Mouse (Mus musculus) adrenal gland, postnatal 14 days (tissue): ENCODE measurements around the gene Ano10. TPM values are rescaled to one million over a fixed set of nuclear protein-coding genes. Genes with fewer than 3 reads are reported as not detected.
"Not testable (repeated sequence)": the region's sequence is repeated elsewhere in the genome, so short reads cannot be mapped to it uniquely, and the experiment has no call there.

Experiments
- DNase-seq: peaks from one replicate; pipeline ENCODE4 v3.0.0; 2021; ENCODE audit warnings: mixed read lengths
- long read RNA-seq, 2 experiments: library from polyadenylated mRNA; stranded (forward); transcript quantifications; one replicate each; pipeline ENCODE4 v2.0.0; 2021
- total RNA-seq: library from RNA; stranded (reverse); gene quantifications from 2 replicates; pipeline ENCODE4 v1.2.3, GENCODE M21; 2021

Gene Ano10
- 49.5 and 56.7 TPM in 2 replicates for total RNA-seq
- long read RNA-seq, experiment 1, transcript Ano10-201 (13 exons, 2,653 nt): major isoform, 43 of 54 reads
- long read RNA-seq, experiment 1, partial matches to known transcripts: 7 of 54 reads
- long read RNA-seq, experiment 1, other reads (novel, unspliced or antisense): 4 of 54 reads
- long read RNA-seq, experiment 2, transcript Ano10-201 (13 exons, 2,653 nt): major isoform, 14 of 26 reads
- long read RNA-seq, experiment 2, partial matches to known transcripts: 7 of 26 reads
- long read RNA-seq, experiment 2, other reads (novel, unspliced or antisense): 5 of 26 reads

GRCm38 (mm10) chr9:122294242-122294881, at the start of gene Ano10:
Gene Ano10 (minus strand): TSS chr9:122294423.
- peak; percentile 99 for DNase-seq

- DNase-seq: no peak
Measured at GRCm38 (mm10) chr9:122343399-122343798, 49.2 kb upstream of the Ano10 start.

- DNase-seq: no peak
Measured at GRCm38 (mm10) chr9:122339972-122340371, 45.7 kb upstream of the Ano10 start.

GRCm38 (mm10) chr9:122337510-122337931, 43.3 kb upstream of the Ano10 start:
- DNase-seq: peak; percentile 33

- no peak for DNase-seq
Measured at GRCm38 (mm10) chr9:122336677-122337076, 42.5 kb upstream of the Ano10 start.

- no peak for DNase-seq
Measured at GRCm38 (mm10) chr9:122328199-122328598, 34.0 kb upstream of the Ano10 start.

- DNase-seq: no peak
Measured at GRCm38 (mm10) chr9:122325996-122326395, 31.8 kb upstream of the Ano10 start.

- DNase-seq: no peak
Measured at GRCm38 (mm10) chr9:122322356-122322755, 28.1 kb upstream of the Ano10 start.

- no peak for DNase-seq
Measured at GRCm38 (mm10) chr9:122320626-122321025, 26.4 kb upstream of the Ano10 start.

GRCm38 (mm10) chr9:122316562-122316961, 22.3 kb upstream of the Ano10 start:
- DNase-seq: no peak

- DNase-seq: no peak
Measured at GRCm38 (mm10) chr9:122315501-122315900, 21.3 kb upstream of the Ano10 start.

- no peak for DNase-seq
Measured at GRCm38 (mm10) chr9:122314942-122315341, 20.7 kb upstream of the Ano10 start.

GRCm38 (mm10) chr9:122314386-122314785, 20.2 kb upstream of the Ano10 start:
- no peak for DNase-seq

GRCm38 (mm10) chr9:122313128-122313527, 18.9 kb upstream of the Ano10 start:
- DNase-seq: not testable (repeated sequence)

GRCm38 (mm10) chr9:122312296-122312990, 18.2 kb upstream of the Ano10 start:
- DNase-seq: no peak

GRCm38 (mm10) chr9:122311051-122311760, 17.0 kb upstream of the Ano10 start:
- peak; percentile 74 for DNase-seq

GRCm38 (mm10) chr9:122310613-122311049, 16.4 kb upstream of the Ano10 start:
- DNase-seq: peak; percentile 90

- peak; percentile 60 for DNase-seq
Measured at GRCm38 (mm10) chr9:122309013-122309980, 15.1 kb upstream of the Ano10 start.

- DNase-seq: peak; percentile 10
Measured at GRCm38 (mm10) chr9:122305302-122305701, 11.1 kb upstream of the Ano10 start.

GRCm38 (mm10) chr9:122296169-122296568, 1.9 kb upstream of the Ano10 start:
- DNase-seq: no peak

GRCm38 (mm10) chr9:122295396-122295795, 1.2 kb upstream of the Ano10 start:
- no peak for DNase-seq
